ENCODE assay signal across 8 mouse cellular contexts in the genomic region with DNA sequence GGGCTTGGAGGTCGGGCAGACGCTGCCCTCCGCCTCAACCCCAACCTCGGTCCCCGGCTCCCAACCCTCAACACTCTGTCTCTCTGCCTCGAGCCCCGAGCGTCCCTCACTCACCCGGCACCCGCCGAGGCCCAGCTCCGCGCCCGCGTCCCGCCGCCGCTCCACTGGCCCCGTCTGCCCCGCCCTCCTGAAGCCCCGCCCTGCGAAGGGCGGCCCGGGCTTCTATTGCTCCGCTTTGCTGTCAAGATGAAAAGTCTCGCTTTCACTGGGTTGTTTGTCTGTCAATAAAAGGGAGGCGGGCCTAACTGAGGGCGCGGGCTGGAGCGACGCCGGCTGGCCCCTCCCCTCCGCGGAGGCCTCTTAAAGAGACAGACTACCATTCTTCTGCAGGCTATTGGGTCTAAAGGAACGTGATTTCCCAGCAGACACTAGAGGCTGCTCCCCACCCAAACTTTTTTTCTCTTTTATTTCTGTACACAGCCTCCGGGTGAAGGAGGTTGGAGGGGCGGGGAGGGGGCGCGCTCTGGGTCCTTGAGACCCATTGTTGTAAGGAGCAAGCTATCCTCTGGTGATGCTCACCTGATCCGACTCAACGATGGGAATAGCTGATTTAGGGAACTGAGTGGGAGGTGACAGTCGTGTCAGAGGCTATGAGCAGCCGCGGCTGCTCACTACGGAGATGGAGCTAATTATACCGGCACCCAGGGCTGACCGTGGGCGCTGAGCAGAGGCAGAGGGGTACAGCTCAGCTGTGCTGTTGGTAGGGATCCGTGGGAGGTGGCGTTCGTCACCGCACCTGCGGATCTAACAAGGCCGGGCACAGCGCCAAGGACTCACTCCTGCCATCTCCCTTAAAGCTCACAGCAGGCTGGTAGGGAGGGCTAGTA. TPM values are rescaled to one million over a fixed set of nuclear protein-coding genes. Genes with fewer than 3 reads are reported as not detected.
DNase-seq lines count a peak whose midpoint lies in the region; ATAC-seq lines count a peak whose summit lies in the region.

TSS of gene Elmo2 (minus strand) at position 176 of the 887 bp plus-strand sequence.

- peak within 1 kb of the TSS; percentile 90 for H3K27ac ChIP-seq in hindbrain, embryonic 12.5 days

- H3K4me2 ChIP-seq in hindbrain, embryonic 12.5 days (replicated peaks): peak within 1 kb of the TSS; percentile 92

- ATAC-seq in hindbrain, embryonic 12.5 days (ENCODE audit: low FRiP score): peak; percentile 98

- DNase-seq in NIH3T3 (ENCODE audit: low read depth): peak; percentile 98
- DNase-seq in cerebellum, postnatal 10 days: peak; percentile 98 to 99
- peak; percentile 98 to 99 for DNase-seq in frontal cortex, postnatal 10 days (ENCODE audit: low spot score in 2 of 2)
- peak; percentile 99 for DNase-seq in layer of hippocampus, postnatal 14 days (ENCODE audit: low spot score in 2 of 2)
- peak; percentile 98 for DNase-seq in lung, postnatal 14 days
- DNase-seq in retina, adult 2 months (ENCODE audit: low read depth, low spot score): peak; percentile 95
- DNase-seq in thymus, postnatal 36 days: peak; percentile 98

- H3K4me1 ChIP-seq in hindbrain, embryonic 12.5 days: peaks cover 48% of the 10 kb centered on the region

- peak within 1 kb of the TSS; percentile 93 for H3K9ac ChIP-seq in hindbrain, embryonic 12.5 days

- WGBS in hindbrain, embryonic 12.5 days: under 1% methylated on average over 52 of the region's 55 CpGs

- H3K27me3 ChIP-seq in hindbrain, embryonic 12.5 days: no peaks in the 10 kb centered on the region; the same call in none of the 2 replicates

- peak within 1 kb of the TSS; percentile 88 for H3K4me3 ChIP-seq in hindbrain, embryonic 12.5 days

- H3K9me3 ChIP-seq in hindbrain, embryonic 12.5 days (replicated peaks): no peaks in the 10 kb centered on the region

- H3K36me3 ChIP-seq in hindbrain, embryonic 12.5 days: no peaks in the 10 kb centered on the region

RNA-seq across cellular contexts. Expression of gene Elmo2, which starts in this region (rescaled TPM):
- polyA plus RNA-seq in hindbrain, embryonic 12.5 days (2016; fragmentation: Nextera tagmentation; extraction: Ambion mirVana): 88.8 TPM in 2 replicates
- total RNA-seq in layer of hippocampus, postnatal 14 days (2021): 100 to 1,000 TPM; 158 to 172 TPM

Comparison
In these comparisons a context has a peak if more than half of its experiments do, and no peak if none do; other contexts are left out.
1. Peak in every context shown above with its lines: DNase-seq, ATAC-seq, H3K4me3 ChIP-seq and H3K27ac ChIP-seq.